Mouse (Mus musculus) liver, adult 2 months (tissue): ENCODE data around the gene Sipa1l1. TPM values are rescaled to one million over a fixed set of nuclear protein-coding genes. Genes with fewer than 3 reads are reported as not detected.
"Not testable (repeated sequence)": the region's sequence is repeated elsewhere in the genome, so short reads cannot be mapped to it uniquely, and the experiment has no call there.

Experiments used
- DNase-seq: peaks from one replicate; pipeline ENCODE4 v3.0.0-alpha.2; 2011; ENCODE audit warnings: low read depth, low spot score; ENCODE audit errors: extremely low read depth
- H3K27ac ChIP-seq: fragments of 200-500 bp; replicated peaks from 2 replicates; pipeline ENCODE4 v1.5.1; 2012; ENCODE audit warnings: low read depth, mild to moderate bottlenecking, control low read depth, inconsistent platforms, low read length; ENCODE audit not compliant: insufficient read depth
- H3K27me3 ChIP-seq: fragments of 200-500 bp; 2 replicates; pipeline ENCODE4 v1.6.1; 2012; ENCODE audit warnings: mild to moderate bottlenecking, moderate library complexity, low read length, inconsistent platforms; ENCODE audit not compliant: control insufficient read depth, insufficient read depth
- H3K36me3 ChIP-seq: fragments of 200-500 bp; 2 replicates; pipeline ENCODE4 v1.6.1; 2012; ENCODE audit warnings: low read length, inconsistent platforms; ENCODE audit not compliant: control insufficient read depth, insufficient read depth
- H3K4me1 ChIP-seq: fragments of 200-500 bp; 2 replicates; pipeline ENCODE4 v1.6.1; 2011; ENCODE audit warnings: low read length; ENCODE audit not compliant: control insufficient read depth, insufficient read depth
- H3K4me3 ChIP-seq: fragments of 200-500 bp; 2 replicates; pipeline ENCODE4 v1.5.1; 2011; ENCODE audit warnings: low read depth, mild to moderate bottlenecking, control low read depth, low read length, moderate library complexity; ENCODE audit not compliant: insufficient read depth
- H3K79me2 ChIP-seq: fragments of 200-500 bp; 2 replicates; pipeline ENCODE4 v1.6.1; 2012; ENCODE audit warnings: inconsistent platforms, mild to moderate bottlenecking, low read length, moderate library complexity; ENCODE audit not compliant: control insufficient read depth, insufficient read depth
- H3K9ac ChIP-seq: fragments of 200-500 bp; 2 replicates; pipeline ENCODE4 v1.6.1; 2012; ENCODE audit warnings: low read depth, mild to moderate bottlenecking, control low read depth, inconsistent platforms, low read length
- CTCF ChIP-seq: fragments of 200-500 bp; IDR thresholded peaks from 2 replicates; pipeline ENCODE4 v1.5.1; 2011; ENCODE audit warnings: low read depth, low read length, control low read depth
- POLR2A ChIP-seq: fragments of 200-500 bp; IDR thresholded peaks from 2 replicates; pipeline ENCODE4 v1.6.1; 2011; ENCODE audit warnings: low read length, control low read depth; ENCODE audit not compliant: insufficient read depth; ENCODE audit errors: extremely low read depth
- WGBS: fragments of 180-500 bp; shearing (Covaris S2); methylation state at CpG from one replicate; pipeline ENCODE4 v1.1.7; 2018; 5-methylcytosine and 5-hydroxymethylcytosine counted together
- polyA plus RNA-seq: library from polyadenylated mRNA; depleted of rRNA; stranded (reverse); fragments of >200 nt; gene quantifications from 2 replicates; pipeline ENCODE4 v1.2.3, GENCODE M21; 2012
- total RNA-seq: library from RNA; depleted of rRNA; stranded (reverse); fragments of >200 nt; gene quantifications from 2 replicates; pipeline ENCODE4 v1.2.3, GENCODE M21; 2014

Gene Sipa1l1
- total and polyA plus RNA-seq, 2 experiments = 10.3 to 13.7 TPM

- no peaks in the 10 kb centered on the region for H3K36me3 ChIP-seq
- TF ChIP-seq POLR2A = no peak
- no peak for TF ChIP-seq CTCF
- no peak overlapping the region for H3K4me3 ChIP-seq
- H3K9ac ChIP-seq = no peak overlapping the region
- no peaks in the 10 kb centered on the region for H3K27me3 ChIP-seq
- DNase-seq = no peak
- H3K4me1 ChIP-seq = no peaks in the 10 kb centered on the region
- H3K79me2 ChIP-seq = peaks cover 23% of the 10 kb centered on the region; the same call in 1 of the 2 replicates
- no peak overlapping the region for H3K27ac ChIP-seq
- WGBS = 93% methylated on average over 4 of the region's 4 CpGs
Observed at GRCm38 (mm10) chr12:82179626-82180025, 10.5 kb downstream of the Sipa1l1 start.

- H3K79me2 ChIP-seq = peaks cover 16% of the 10 kb centered on the region; the same call in 1 of the 2 replicates
- H3K36me3 ChIP-seq, H3K4me3 ChIP-seq, H3K27me3 ChIP-seq, H3K9ac ChIP-seq: not testable (repeated sequence)
- H3K4me1 ChIP-seq = peaks cover 28% of the 10 kb centered on the region
- peak overlapping the region; percentile 61; the same call in 1 of the 2 replicates for H3K27ac ChIP-seq
- peak; percentile 53 for DNase-seq
Observed at GRCm38 (mm10) chr12:82186156-82186555, 17.0 kb downstream of the Sipa1l1 start.

GRCm38 (mm10) chr12:82186740-82187139 lies 17.6 kb downstream of the Sipa1l1 start:
- WGBS = 14% methylated on average over 3 of the region's 3 CpGs
- Histone ChIP-seq H3K27ac (peak overlapping the region; percentile 61), H3K4me3 (no peak overlapping the region), H3K27me3 (no peaks in the 10 kb centered on the region), H3K9ac (no peak overlapping the region), H3K36me3 (no peaks in the 10 kb centered on the region), H3K79me2 (peaks cover 19% of the 10 kb centered on the region; the same call in 1 of the 2 replicates), H3K4me1 (peaks cover 32% of the 10 kb centered on the region)
- TF ChIP-seq CTCF (no peak), POLR2A (no peak)
- peak; percentile 83 for DNase-seq

- no peak overlapping the region for H3K4me3 ChIP-seq
- no peaks in the 10 kb centered on the region for H3K36me3 ChIP-seq
- no peak for TF ChIP-seq POLR2A
- TF ChIP-seq CTCF = no peak
- peaks cover 16% of the 10 kb centered on the region; the same call in 1 of the 2 replicates for H3K79me2 ChIP-seq
- peak overlapping the region; percentile 61 for H3K27ac ChIP-seq
- peak overlapping the region; percentile 32; the same call in 1 of the 2 replicates for H3K9ac ChIP-seq
- peaks cover 35% of the 10 kb centered on the region for H3K4me1 ChIP-seq
- 19% methylated on average over 7 of the region's 7 CpGs for WGBS
- no peaks in the 10 kb centered on the region for H3K27me3 ChIP-seq
- peak; percentile 78 for DNase-seq
Observed at GRCm38 (mm10) chr12:82187178-82187839, 18.2 kb downstream of the Sipa1l1 start.

- H3K36me3 ChIP-seq = no peaks in the 10 kb centered on the region
- no peak overlapping the region for H3K27ac ChIP-seq
- no peak for DNase-seq
- H3K27me3 ChIP-seq = no peaks in the 10 kb centered on the region
- TF ChIP-seq CTCF (no peak), POLR2A (no peak)
- H3K9ac ChIP-seq = no peak overlapping the region
- 74% methylated on average over 9 of the region's 9 CpGs for WGBS
- H3K79me2 ChIP-seq = peaks cover 15% of the 10 kb centered on the region; the same call in 1 of the 2 replicates
- no peak overlapping the region for H3K4me3 ChIP-seq
- H3K4me1 ChIP-seq = peaks cover 44% of the 10 kb centered on the region
Observed at GRCm38 (mm10) chr12:82188321-82189075, 19.4 kb downstream of the Sipa1l1 start.

GRCm38 (mm10) chr12:82189076-82189675 lies 20.1 kb downstream of the Sipa1l1 start:
- Histone ChIP-seq H3K9ac (no peak overlapping the region), H3K36me3 (no peaks in the 10 kb centered on the region), H3K4me3 (no peak overlapping the region), H3K27me3 (no peaks in the 10 kb centered on the region), H3K4me1 (peaks cover 44% of the 10 kb centered on the region), H3K27ac (no peak overlapping the region), H3K79me2 (peaks cover 16% of the 10 kb centered on the region; the same call in 1 of the 2 replicates)
- 35% methylated on average over 6 of the region's 6 CpGs for WGBS
- no peak for TF ChIP-seq POLR2A
- no peak for TF ChIP-seq CTCF
- no peak for DNase-seq
